Mouse (Mus musculus): ENCODE measurements around the gene Tmtc2. TPM values are rescaled to one million over a fixed set of nuclear protein-coding genes. Genes with fewer than 3 reads are reported as not detected.

Gene Tmtc2
- polyA plus RNA-seq, 1 experiment, result 1.1 TPM

DNA sequence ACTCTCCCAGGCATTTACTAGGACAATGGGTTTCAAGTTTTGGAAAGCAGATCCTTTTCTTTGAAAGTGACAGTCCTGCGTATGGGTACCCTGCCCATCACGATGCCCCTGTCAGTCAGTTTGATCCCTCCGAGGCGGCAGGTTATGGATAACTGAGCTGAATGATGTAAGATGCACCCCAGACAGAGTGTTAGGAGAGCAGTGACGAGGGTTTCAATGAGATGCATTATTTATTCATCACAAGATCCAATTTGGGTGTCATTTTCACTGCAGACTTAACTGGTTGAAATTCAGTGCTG, 171.8 kb downstream of the Tmtc2 start:
- H3K36me3 ChIP-seq (ENCODE audit: control insufficient read depth, insufficient read depth, low read length, poor library complexity, severe bottlenecking), result no peaks in the 10 kb centered on the region
- no peak overlapping the region for H3K4me3 ChIP-seq (ENCODE audit: low read depth, low read length)
- no peaks in the 10 kb centered on the region for H3K9me3 ChIP-seq (replicated peaks; ENCODE audit: control insufficient read depth, insufficient read depth, low read length, poor library complexity, severe bottlenecking)
- no peak overlapping the region for H3K27ac ChIP-seq (ENCODE audit: insufficient read depth, low read length)
- peaks cover 1% of the 10 kb centered on the region for H3K4me1 ChIP-seq (ENCODE audit: control insufficient read depth, insufficient read depth, low read length)
- TF ChIP-seq POLR2A (IDR thresholded peaks at IDR 0.05; ENCODE audit: insufficient read depth, low read length) (no peak), EP300 (IDR thresholded peaks at IDR 0.05; ENCODE audit: insufficient read depth, low read depth, low read length) (no peak), CTCF (IDR thresholded peaks at IDR 0.05; ENCODE audit: low read depth, low read length) (no peak)
- H3K9ac ChIP-seq (ENCODE audit: low read depth, poor library complexity, severe bottlenecking), result no peak overlapping the region
- H3K27me3 ChIP-seq (ENCODE audit: control insufficient read depth, insufficient read depth, low read length, poor library complexity, severe bottlenecking), result no peaks in the 10 kb centered on the region

DNA sequence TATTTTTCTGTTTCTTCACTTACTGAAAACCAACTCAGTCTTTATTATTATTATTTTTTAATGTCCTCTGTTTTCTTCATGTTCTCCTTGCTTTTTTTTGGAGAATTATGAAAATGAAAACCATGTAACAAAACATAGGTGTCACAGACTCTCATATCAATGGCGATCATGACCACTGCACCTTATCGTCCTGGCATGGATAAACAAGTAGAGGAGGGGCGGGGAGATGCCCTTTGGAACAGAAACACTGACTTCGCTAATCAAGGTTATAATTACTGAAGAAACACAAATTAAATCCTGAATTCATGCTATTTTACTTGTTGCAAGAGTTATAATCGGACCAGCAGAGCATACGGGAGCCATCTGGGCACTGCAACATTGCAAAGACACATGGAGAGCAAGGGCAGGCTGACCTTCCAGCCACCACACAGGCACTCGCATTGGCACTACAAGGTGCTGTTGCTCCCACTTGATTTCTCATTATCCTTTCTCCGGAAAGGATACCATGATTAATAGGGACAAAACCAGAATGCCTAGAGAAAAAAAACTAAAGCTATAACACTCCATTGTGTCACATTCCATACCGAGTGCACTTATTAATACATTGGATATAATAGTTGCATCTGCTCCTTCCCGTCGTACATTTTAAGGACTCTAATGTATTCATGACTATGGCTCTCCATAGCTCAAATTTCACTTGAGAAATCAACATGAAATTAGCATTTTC, 172.3 kb downstream of the Tmtc2 start:
- H3K4me1 ChIP-seq (ENCODE audit: control insufficient read depth, insufficient read depth, low read length), result peaks cover 1% of the 10 kb centered on the region
- H3K9ac ChIP-seq (ENCODE audit: low read depth, poor library complexity, severe bottlenecking), result no peak overlapping the region
- no peak for TF ChIP-seq EP300 (IDR thresholded peaks at IDR 0.05; ENCODE audit: insufficient read depth, low read depth, low read length)
- no peak for TF ChIP-seq POLR2A (IDR thresholded peaks at IDR 0.05; ENCODE audit: insufficient read depth, low read length)
- no peak for TF ChIP-seq CTCF (IDR thresholded peaks at IDR 0.05; ENCODE audit: low read depth, low read length)
- no peak overlapping the region for H3K4me3 ChIP-seq (ENCODE audit: low read depth, low read length)
- H3K27me3 ChIP-seq (ENCODE audit: control insufficient read depth, insufficient read depth, low read length, poor library complexity, severe bottlenecking), result no peaks in the 10 kb centered on the region
- no peak overlapping the region for H3K27ac ChIP-seq (ENCODE audit: insufficient read depth, low read length)
- H3K36me3 ChIP-seq (ENCODE audit: control insufficient read depth, insufficient read depth, low read length, poor library complexity, severe bottlenecking), result no peaks in the 10 kb centered on the region
- H3K9me3 ChIP-seq (replicated peaks; ENCODE audit: control insufficient read depth, insufficient read depth, low read length, poor library complexity, severe bottlenecking), result no peaks in the 10 kb centered on the region

DNA sequence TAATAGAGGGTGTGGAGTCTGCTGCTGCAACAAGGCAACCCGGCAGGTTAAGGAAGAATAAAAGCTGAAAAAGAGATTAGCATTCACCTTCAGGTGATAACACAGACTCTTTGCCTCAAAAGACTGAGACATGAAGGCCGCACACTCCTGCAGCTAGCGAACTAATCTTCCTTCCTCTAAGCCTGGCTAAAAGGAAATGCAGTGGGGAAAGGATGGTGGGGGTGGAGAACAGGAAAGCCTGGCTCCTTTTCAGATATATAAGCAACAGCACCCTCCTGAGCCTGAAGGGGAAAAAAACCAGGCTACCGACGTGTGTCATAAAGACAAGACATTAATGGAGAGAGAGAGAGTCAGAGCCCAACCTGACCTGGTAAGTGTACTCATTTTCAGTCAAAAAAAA, 174.9 kb downstream of the Tmtc2 start:
- Histone ChIP-seq H3K9ac (ENCODE audit: low read depth, poor library complexity, severe bottlenecking) (no peak overlapping the region), H3K9me3 (replicated peaks; ENCODE audit: control insufficient read depth, insufficient read depth, low read length, poor library complexity, severe bottlenecking) (no peaks in the 10 kb centered on the region), H3K36me3 (ENCODE audit: control insufficient read depth, insufficient read depth, low read length, poor library complexity, severe bottlenecking) (no peaks in the 10 kb centered on the region), H3K27me3 (ENCODE audit: control insufficient read depth, insufficient read depth, low read length, poor library complexity, severe bottlenecking) (no peaks in the 10 kb centered on the region), H3K4me1 (ENCODE audit: control insufficient read depth, insufficient read depth, low read length) (peaks cover 1% of the 10 kb centered on the region), H3K27ac (ENCODE audit: insufficient read depth, low read length) (peak overlapping the region; percentile 41), H3K4me3 (ENCODE audit: low read depth, low read length) (no peak overlapping the region)
- TF ChIP-seq POLR2A (IDR thresholded peaks at IDR 0.05; ENCODE audit: insufficient read depth, low read length), result no peak
- no peak for TF ChIP-seq CTCF (IDR thresholded peaks at IDR 0.05; ENCODE audit: low read depth, low read length)
- no peak for TF ChIP-seq EP300 (IDR thresholded peaks at IDR 0.05; ENCODE audit: insufficient read depth, low read depth, low read length)

DNA sequence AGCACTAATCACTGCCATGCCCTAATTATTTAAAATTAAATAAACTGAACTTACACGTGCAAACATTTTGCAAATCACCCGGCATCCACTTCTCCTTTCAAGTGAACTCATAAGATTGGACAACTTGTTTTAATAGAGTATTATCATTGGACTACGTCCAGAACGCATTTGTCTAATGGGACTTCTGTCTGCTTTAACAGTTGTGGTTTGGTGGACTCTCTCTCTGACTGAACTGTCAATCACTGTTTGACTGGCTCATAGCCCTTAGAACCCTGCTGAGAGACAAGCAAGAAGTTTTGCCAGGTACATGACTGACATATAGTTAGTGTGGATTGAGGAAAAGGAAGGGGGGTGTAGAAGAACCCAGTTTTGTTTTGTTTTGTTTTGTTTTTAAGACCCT, 190.2 kb downstream of the Tmtc2 start:
- no peaks in the 10 kb centered on the region for H3K4me1 ChIP-seq (ENCODE audit: control insufficient read depth, insufficient read depth, low read length)
- H3K9me3 ChIP-seq (replicated peaks; ENCODE audit: control insufficient read depth, insufficient read depth, low read length, poor library complexity, severe bottlenecking), result no peaks in the 10 kb centered on the region
- H3K36me3 ChIP-seq (ENCODE audit: control insufficient read depth, insufficient read depth, low read length, poor library complexity, severe bottlenecking), result no peaks in the 10 kb centered on the region
- H3K27me3 ChIP-seq (ENCODE audit: control insufficient read depth, insufficient read depth, low read length, poor library complexity, severe bottlenecking), result no peaks in the 10 kb centered on the region
- no peak overlapping the region for H3K9ac ChIP-seq (ENCODE audit: low read depth, poor library complexity, severe bottlenecking)
- H3K27ac ChIP-seq (ENCODE audit: insufficient read depth, low read length), result no peak overlapping the region
- TF ChIP-seq CTCF (IDR thresholded peaks at IDR 0.05; ENCODE audit: low read depth, low read length), result no peak
- TF ChIP-seq POLR2A (IDR thresholded peaks at IDR 0.05; ENCODE audit: insufficient read depth, low read length), result no peak
- no peak for TF ChIP-seq EP300 (IDR thresholded peaks at IDR 0.05; ENCODE audit: insufficient read depth, low read depth, low read length)
- H3K4me3 ChIP-seq (ENCODE audit: low read depth, low read length), result no peak overlapping the region

DNA sequence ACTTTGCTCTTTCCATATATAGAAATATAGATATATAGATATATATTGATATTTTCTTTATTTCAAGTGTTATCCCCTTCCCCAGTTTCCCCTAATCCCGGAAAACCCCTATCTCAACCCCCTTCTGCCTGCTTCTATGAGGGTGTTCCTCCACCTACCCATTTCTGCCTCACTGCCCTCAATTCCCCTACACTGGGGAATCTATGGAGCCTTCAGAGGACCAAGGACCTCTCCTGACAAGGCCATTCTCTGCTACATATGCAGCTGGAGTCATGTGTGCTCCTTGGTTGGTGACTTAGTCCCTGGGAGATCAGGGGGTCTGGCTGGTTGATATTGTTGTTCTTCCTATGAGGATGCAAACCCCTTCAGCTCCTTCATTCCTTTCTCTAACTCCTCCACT, 192.5 kb downstream of the Tmtc2 start:
- Histone ChIP-seq H3K4me1 (ENCODE audit: control insufficient read depth, insufficient read depth, low read length) (no peaks in the 10 kb centered on the region), H3K27me3 (ENCODE audit: control insufficient read depth, insufficient read depth, low read length, poor library complexity, severe bottlenecking) (no peaks in the 10 kb centered on the region), H3K9me3 (replicated peaks; ENCODE audit: control insufficient read depth, insufficient read depth, low read length, poor library complexity, severe bottlenecking) (no peaks in the 10 kb centered on the region), H3K9ac (ENCODE audit: low read depth, poor library complexity, severe bottlenecking) (no peak overlapping the region), H3K27ac (ENCODE audit: insufficient read depth, low read length) (no peak overlapping the region), H3K36me3 (ENCODE audit: control insufficient read depth, insufficient read depth, low read length, poor library complexity, severe bottlenecking) (no peaks in the 10 kb centered on the region), H3K4me3 (ENCODE audit: low read depth, low read length) (no peak overlapping the region)
- TF ChIP-seq CTCF (IDR thresholded peaks at IDR 0.05; ENCODE audit: low read depth, low read length), result no peak
- TF ChIP-seq EP300 (IDR thresholded peaks at IDR 0.05; ENCODE audit: insufficient read depth, low read depth, low read length), result no peak

DNA sequence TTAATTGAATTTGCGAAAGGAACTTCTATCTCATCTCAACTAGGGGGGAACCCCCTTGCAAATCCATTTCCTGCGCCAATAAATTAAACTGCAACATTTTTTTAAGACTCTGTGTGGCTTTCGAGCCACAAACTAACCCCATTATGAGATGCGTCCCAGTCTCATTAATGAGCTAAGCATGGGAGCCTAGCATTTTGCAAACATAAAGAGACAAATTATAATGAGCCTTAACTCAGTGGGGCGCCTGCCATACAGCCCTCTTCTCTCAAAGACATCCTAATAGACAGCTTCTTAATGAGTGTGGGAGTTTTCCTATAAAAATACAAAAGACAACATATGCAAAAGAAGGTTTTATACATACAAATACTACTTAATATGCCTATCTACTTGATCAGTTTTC, 193.0 kb downstream of the Tmtc2 start:
- Histone ChIP-seq H3K9me3 (replicated peaks; ENCODE audit: control insufficient read depth, insufficient read depth, low read length, poor library complexity, severe bottlenecking) (no peaks in the 10 kb centered on the region), H3K4me3 (ENCODE audit: low read depth, low read length) (no peak overlapping the region), H3K36me3 (ENCODE audit: control insufficient read depth, insufficient read depth, low read length, poor library complexity, severe bottlenecking) (no peaks in the 10 kb centered on the region), H3K27me3 (ENCODE audit: control insufficient read depth, insufficient read depth, low read length, poor library complexity, severe bottlenecking) (no peaks in the 10 kb centered on the region), H3K27ac (ENCODE audit: insufficient read depth, low read length) (no peak overlapping the region), H3K9ac (ENCODE audit: low read depth, poor library complexity, severe bottlenecking) (no peak overlapping the region), H3K4me1 (ENCODE audit: control insufficient read depth, insufficient read depth, low read length) (no peaks in the 10 kb centered on the region)
- TF ChIP-seq EP300 (IDR thresholded peaks at IDR 0.05; ENCODE audit: insufficient read depth, low read depth, low read length) (no peak), POLR2A (IDR thresholded peaks at IDR 0.05; ENCODE audit: insufficient read depth, low read length) (no peak), CTCF (IDR thresholded peaks at IDR 0.05; ENCODE audit: low read depth, low read length) (no peak)

All from ES-Bruce4 (cell line).